Mouse (Mus musculus) ES-Bruce4 (cell line): ENCODE measurements around the gene Ttc8.

ENCODE experiments used
- CTCF ChIP-seq: IDR thresholded peaks from one replicate; pipeline ENCODE4 v1.8.1; 2011; ENCODE audit warnings: low read depth, low read length
- EP300 ChIP-seq: IDR thresholded peaks from 2 replicates; pipeline ENCODE4 v1.6.1; 2011; ENCODE audit warnings: low read depth, low read length; ENCODE audit not compliant: insufficient read depth
- POLR2A ChIP-seq: IDR thresholded peaks from one replicate; pipeline ENCODE4 v1.8.1; 2011; ENCODE audit warnings: low read length; ENCODE audit not compliant: insufficient read depth

- no peak for TF ChIP-seq CTCF
- TF ChIP-seq POLR2A, result no peak
- TF ChIP-seq EP300, result no peak
These were observed at the start of gene Ttc8 for GRCm38 (mm10) chr12:98920194-98920991.
